Mouse (Mus musculus): Measurements from ENCODE around the gene 4930435E12Rik. TPM values are rescaled to one million over a fixed set of nuclear protein-coding genes. Genes with fewer than 3 reads are reported as not detected.

Gene 4930435E12Rik
- total and polyA plus RNA-seq, 3 experiments: not detected

GRCm38 (mm10) chr16:38789966-38790365 is 38.6 kb downstream of the 4930435E12Rik start:
- Histone ChIP-seq H3K27ac (no peak overlapping the region), H3K4me1 (ENCODE audit: control insufficient read depth, insufficient read depth, low read length) (no peaks in the 10 kb centered on the region), H3K36me3 (ENCODE audit: control insufficient read depth, insufficient read depth, low read length) (no peaks in the 10 kb centered on the region), H3K4me3 (no peak overlapping the region), H3K27me3 (ENCODE audit: control insufficient read depth, insufficient read depth, low read length) (no peaks in the 10 kb centered on the region), H3K9ac (ENCODE audit: low read depth, low read length) (no peak overlapping the region), H3K79me2 (replicated peaks; ENCODE audit: control insufficient read depth, insufficient read depth, low read length) (no peaks in the 10 kb centered on the region)
- no peak for DNase-seq
- WGBS: 80% methylated on average over 3 of the region's 3 CpGs
- no peak for TF ChIP-seq POLR2A (IDR thresholded peaks at IDR 0.05; ENCODE audit: insufficient read depth, low read depth, low read length)
- no peak for TF ChIP-seq CTCF (IDR thresholded peaks at IDR 0.05)
- no peak for TF ChIP-seq EP300 (IDR thresholded peaks at IDR 0.05; ENCODE audit: insufficient read depth, low read depth, low read length)
- intact Hi-C loops (cut with DNase I): no loop called here

DNA sequence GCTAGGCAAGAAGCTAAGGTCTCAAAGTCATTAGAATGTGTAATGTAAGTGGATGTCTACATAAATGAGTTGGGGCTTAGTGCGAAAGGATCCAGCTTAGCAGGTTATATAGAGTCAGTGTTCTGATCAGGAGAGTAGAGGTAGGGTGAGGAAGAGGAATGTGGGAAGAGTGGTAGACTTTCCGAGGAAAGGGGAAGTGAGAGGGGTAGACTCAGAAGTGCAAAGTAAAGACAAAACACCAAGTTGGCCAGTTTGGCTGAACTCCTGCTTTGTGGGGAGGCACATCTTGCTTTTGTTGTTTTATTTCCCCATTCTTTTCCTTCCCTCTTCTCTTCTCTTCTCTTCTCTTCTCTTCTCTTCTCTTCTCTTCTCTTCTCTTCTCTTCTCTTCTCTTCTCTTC is 39.5 kb downstream of the 4930435E12Rik start:
- no peaks in the 10 kb centered on the region for H3K27me3 ChIP-seq (ENCODE audit: control insufficient read depth, insufficient read depth, low read length)
- H3K27ac ChIP-seq: no peak overlapping the region
- no peak overlapping the region for H3K4me3 ChIP-seq
- intact Hi-C loops (cut with DNase I): no loop called here
- DNase-seq: no peak
- no peak for TF ChIP-seq POLR2A (IDR thresholded peaks at IDR 0.05; ENCODE audit: insufficient read depth, low read depth, low read length)
- no peak for TF ChIP-seq EP300 (IDR thresholded peaks at IDR 0.05; ENCODE audit: insufficient read depth, low read depth, low read length)
- no peak for TF ChIP-seq CTCF (IDR thresholded peaks at IDR 0.05)
- no peak overlapping the region for H3K9ac ChIP-seq (ENCODE audit: low read depth, low read length)
- H3K36me3 ChIP-seq (ENCODE audit: control insufficient read depth, insufficient read depth, low read length): no peaks in the 10 kb centered on the region
- WGBS: 77% methylated on average over 2 of the region's 2 CpGs
- H3K79me2 ChIP-seq (replicated peaks; ENCODE audit: control insufficient read depth, insufficient read depth, low read length): no peaks in the 10 kb centered on the region
- H3K4me1 ChIP-seq (ENCODE audit: control insufficient read depth, insufficient read depth, low read length): no peaks in the 10 kb centered on the region

DNA sequence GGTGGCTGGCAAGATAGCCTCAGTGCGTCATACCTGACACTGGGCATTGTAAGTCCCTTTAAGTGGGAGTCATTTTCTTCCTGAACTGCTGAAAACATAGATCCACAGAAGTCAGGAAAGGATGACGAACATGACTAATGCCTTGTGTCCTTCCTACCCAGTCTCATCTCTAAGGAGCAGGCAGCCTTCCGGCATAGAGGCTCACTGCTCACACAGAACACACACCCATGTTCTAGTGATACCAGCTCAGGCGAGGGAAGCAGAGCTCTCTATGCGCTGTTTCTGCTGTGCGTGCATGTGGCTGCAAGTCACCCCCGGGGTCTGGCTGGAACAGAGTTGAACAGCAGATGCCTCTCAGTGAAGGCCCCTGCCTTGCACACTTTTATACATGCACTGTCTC is 43.2 kb downstream of the 4930435E12Rik start:
- H3K36me3 ChIP-seq (ENCODE audit: control insufficient read depth, insufficient read depth, low read length): no peaks in the 10 kb centered on the region
- no peak for TF ChIP-seq CTCF (IDR thresholded peaks at IDR 0.05)
- TF ChIP-seq POLR2A (IDR thresholded peaks at IDR 0.05; ENCODE audit: insufficient read depth, low read depth, low read length): no peak
- TF ChIP-seq EP300 (IDR thresholded peaks at IDR 0.05; ENCODE audit: insufficient read depth, low read depth, low read length): no peak
- intact Hi-C loops (cut with DNase I): no loop called here
- H3K4me3 ChIP-seq: no peak overlapping the region
- no peak overlapping the region for H3K9ac ChIP-seq (ENCODE audit: low read depth, low read length)
- no peaks in the 10 kb centered on the region for H3K27me3 ChIP-seq (ENCODE audit: control insufficient read depth, insufficient read depth, low read length)
- DNase-seq: no peak
- no peaks in the 10 kb centered on the region for H3K4me1 ChIP-seq (ENCODE audit: control insufficient read depth, insufficient read depth, low read length)
- no peaks in the 10 kb centered on the region for H3K79me2 ChIP-seq (replicated peaks; ENCODE audit: control insufficient read depth, insufficient read depth, low read length)
- WGBS: 43% methylated on average over 7 of the region's 7 CpGs
- no peak overlapping the region for H3K27ac ChIP-seq

- 20% methylated on average over 2 of the region's 2 CpGs for WGBS
Measured at GRCm38 (mm10) chr16:38782524-38783067, 46.0 kb downstream of the 4930435E12Rik start.

GRCm38 (mm10) chr16:38781946-38782345 is 46.6 kb downstream of the 4930435E12Rik start:
- Histone ChIP-seq H3K79me2 (replicated peaks; ENCODE audit: control insufficient read depth, insufficient read depth, low read length) (no peaks in the 10 kb centered on the region), H3K9ac (ENCODE audit: low read depth, low read length) (no peak overlapping the region), H3K36me3 (ENCODE audit: control insufficient read depth, insufficient read depth, low read length) (no peaks in the 10 kb centered on the region), H3K27me3 (ENCODE audit: control insufficient read depth, insufficient read depth, low read length) (no peaks in the 10 kb centered on the region), H3K4me1 (ENCODE audit: control insufficient read depth, insufficient read depth, low read length) (no peaks in the 10 kb centered on the region), H3K4me3 (no peak overlapping the region), H3K27ac (no peak overlapping the region)
- whole genome bisulfite sequencing: 31% methylated on average over 2 of the region's 2 CpGs
- DNase-seq: no peak
- no peak for TF ChIP-seq EP300 (IDR thresholded peaks at IDR 0.05; ENCODE audit: insufficient read depth, low read depth, low read length)
- TF ChIP-seq POLR2A (IDR thresholded peaks at IDR 0.05; ENCODE audit: insufficient read depth, low read depth, low read length): no peak
- no peak for TF ChIP-seq CTCF (IDR thresholded peaks at IDR 0.05)
- intact Hi-C loops (cut with DNase I): no loop called here

More at GRCm38 (mm10) chr16:38782524-38783067, 46.0 kb downstream of the 4930435E12Rik start:
- H3K27me3 ChIP-seq (ENCODE audit: control insufficient read depth, insufficient read depth, low read length): no peaks in the 10 kb centered on the region
- no peaks in the 10 kb centered on the region for H3K36me3 ChIP-seq (ENCODE audit: control insufficient read depth, insufficient read depth, low read length)
- intact Hi-C loops (cut with DNase I): no loop called here
- TF ChIP-seq POLR2A (IDR thresholded peaks at IDR 0.05; ENCODE audit: insufficient read depth, low read depth, low read length) (no peak), CTCF (IDR thresholded peaks at IDR 0.05) (no peak), EP300 (IDR thresholded peaks at IDR 0.05; ENCODE audit: insufficient read depth, low read depth, low read length) (no peak)
- H3K27ac ChIP-seq: no peak overlapping the region
- H3K9ac ChIP-seq (ENCODE audit: low read depth, low read length): no peak overlapping the region
- no peaks in the 10 kb centered on the region for H3K79me2 ChIP-seq (replicated peaks; ENCODE audit: control insufficient read depth, insufficient read depth, low read length)
- H3K4me3 ChIP-seq: no peak overlapping the region
- DNase-seq: no peak
- H3K4me1 ChIP-seq (ENCODE audit: control insufficient read depth, insufficient read depth, low read length): no peaks in the 10 kb centered on the region

- Histone ChIP-seq H3K9ac (ENCODE audit: low read depth, low read length) (no peak overlapping the region), H3K79me2 (replicated peaks; ENCODE audit: control insufficient read depth, insufficient read depth, low read length) (no peaks in the 10 kb centered on the region), H3K4me3 (no peak overlapping the region), H3K27me3 (ENCODE audit: control insufficient read depth, insufficient read depth, low read length) (no peaks in the 10 kb centered on the region), H3K36me3 (ENCODE audit: control insufficient read depth, insufficient read depth, low read length) (no peaks in the 10 kb centered on the region), H3K4me1 (ENCODE audit: control insufficient read depth, insufficient read depth, low read length) (no peaks in the 10 kb centered on the region), H3K27ac (no peak overlapping the region)
- DNase-seq: no peak
- no peak for TF ChIP-seq POLR2A (IDR thresholded peaks at IDR 0.05; ENCODE audit: insufficient read depth, low read depth, low read length)
- TF ChIP-seq EP300 (IDR thresholded peaks at IDR 0.05; ENCODE audit: insufficient read depth, low read depth, low read length): no peak
- TF ChIP-seq CTCF (IDR thresholded peaks at IDR 0.05): no peak
- WGBS: 95% methylated on average over 7 of the region's 7 CpGs
- intact Hi-C loops (cut with DNase I): no loop called here
Measured at GRCm38 (mm10) chr16:38780960-38781572, 47.5 kb downstream of the 4930435E12Rik start.
